Mouse (Mus musculus): ENCODE measurements around the gene Mtif3. TPM values are rescaled to one million over a fixed set of nuclear protein-coding genes. Genes with fewer than 3 reads are reported as not detected.
A peak's percentile ranks its signal among the peaks of the same experiment; 100 is the strongest.
"Not testable (repeated sequence)": the region's sequence is repeated elsewhere in the genome, so short reads cannot be mapped to it uniquely, and the experiment has no call there.

Gene Mtif3
- total RNA-seq, 2 experiments from 2014 or later = 17.6 to 20.6 TPM

GRCm38 (mm10) chr5:146920314-146921161, 43.1 kb downstream of the Mtif3 start:
- intact Hi-C loops (cut with DNase I) = no loop called here

GRCm38 (mm10) chr5:146919874-146920273, 43.7 kb downstream of the Mtif3 start:
- no peak for DNase-seq
- intact Hi-C loops (cut with DNase I) = no loop called here

More at GRCm38 (mm10) chr5:146920314-146921161, 43.1 kb downstream of the Mtif3 start:
- no peak for DNase-seq

GRCm38 (mm10) chr5:146917357-146917756, 46.2 kb downstream of the Mtif3 start:
- intact Hi-C loops (cut with DNase I); DNase-seq: not testable (repeated sequence)

- intact Hi-C loops (cut with DNase I) = no loop called here
- DNase-seq = no peak
Measured at GRCm38 (mm10) chr5:146916806-146917205, 46.8 kb downstream of the Mtif3 start.

- intact Hi-C loops (cut with DNase I) = no loop called here
- DNase-seq = no peak
Measured at GRCm38 (mm10) chr5:146916273-146916672, 47.3 kb downstream of the Mtif3 start.

GRCm38 (mm10) chr5:146914088-146914766, 49.4 kb downstream of the Mtif3 start:
- DNase-seq = peak; percentile 23 to 31

GRCm38 (mm10) chr5:146913355-146913754, 50.2 kb downstream of the Mtif3 start:
- intact Hi-C loops (cut with DNase I) = no loop called here
- DNase-seq = no peak

More at GRCm38 (mm10) chr5:146914088-146914766, 49.4 kb downstream of the Mtif3 start:
- intact Hi-C loops (cut with DNase I) = loop anchor here (2.0 kb wide), 2 partner anchors 313 to 405 kb away; no protein-coding TSS in a partner anchor

GRCm38 (mm10) chr5:146912206-146912605, 51.4 kb downstream of the Mtif3 start:
- intact Hi-C loops (cut with DNase I) = no loop called here
- no peak for DNase-seq

GRCm38 (mm10) chr5:146908629-146909028, 55.0 kb downstream of the Mtif3 start:
- intact Hi-C loops (cut with DNase I) = no loop called here

GRCm38 (mm10) chr5:146907533-146907932, 56.1 kb downstream of the Mtif3 start:
- intact Hi-C loops (cut with DNase I) = no loop called here
- no peak for DNase-seq

More at GRCm38 (mm10) chr5:146908629-146909028, 55.0 kb downstream of the Mtif3 start:
- DNase-seq = no peak

GRCm38 (mm10) chr5:146905486-146906172, 58.0 kb downstream of the Mtif3 start:
- intact Hi-C loops (cut with DNase I) = loop anchor here (1.0 to 2.0 kb wide), 2 partner anchors 230 to 413 kb away; no protein-coding TSS in a partner anchor
- peak; percentile 53 to 69 for DNase-seq

GRCm38 (mm10) chr5:146904404-146904803, 59.2 kb downstream of the Mtif3 start:
- intact Hi-C loops (cut with DNase I) = loop anchor here (1.0 to 2.0 kb wide), 2 partner anchors 198 to 414 kb away; no protein-coding TSS in a partner anchor

More at GRCm38 (mm10) chr5:146904404-146904803, 59.2 kb downstream of the Mtif3 start:
- DNase-seq = peak; percentile 29 to 67

Other genes with a start within 250 kb of the Mtif3 start
- gene Usp12, start 168.8 kb downstream of the Mtif3 start, total RNA-seq (2021) = 10 to 100 TPM; 15.9 to 16.8 TPM
- 100 to 1,000 TPM; 104 to 128 TPM for gene Rpl21, start 130.9 kb downstream of the Mtif3 start, total RNA-seq (2021)
- gene Rasl11a, start 118.7 kb downstream of the Mtif3 start, total RNA-seq (2021) = 1 to 10 TPM; 1.4 to 1.5 TPM
- 10 to 100 TPM; 24.6 to 26.5 TPM for gene Gtf3a, start 15.1 kb downstream of the Mtif3 start, total RNA-seq (2021)
- 1 to 10 TPM; 2.1 to 2.4 TPM for gene Lnx2, start 112.8 kb upstream of the Mtif3 start, total RNA-seq (2021)
- 10 to 100 TPM; 77.8 to 91.3 TPM for gene Polr1d, start 113.2 kb upstream of the Mtif3 start, total RNA-seq (2021)
- gene Gsx1, start 224.9 kb upstream of the Mtif3 start, total RNA-seq (2021) = not detected